Mouse (Mus musculus) stomach, postnatal 0 days (tissue): Measurements from ENCODE around the gene Tprn.

Experiments used
- CTCF ChIP-seq: IDR thresholded peaks from 2 replicates; pipeline ENCODE4 v1.5.1; 2016; ENCODE audit warnings: antibody characterized with exemption, low read depth, mild to moderate bottlenecking, moderate library complexity
- EP300 ChIP-seq: optimal IDR thresholded peaks from 2 replicates; pipeline ENCODE3; 2016; ENCODE audit warnings: antibody characterized with exemption

DNA sequence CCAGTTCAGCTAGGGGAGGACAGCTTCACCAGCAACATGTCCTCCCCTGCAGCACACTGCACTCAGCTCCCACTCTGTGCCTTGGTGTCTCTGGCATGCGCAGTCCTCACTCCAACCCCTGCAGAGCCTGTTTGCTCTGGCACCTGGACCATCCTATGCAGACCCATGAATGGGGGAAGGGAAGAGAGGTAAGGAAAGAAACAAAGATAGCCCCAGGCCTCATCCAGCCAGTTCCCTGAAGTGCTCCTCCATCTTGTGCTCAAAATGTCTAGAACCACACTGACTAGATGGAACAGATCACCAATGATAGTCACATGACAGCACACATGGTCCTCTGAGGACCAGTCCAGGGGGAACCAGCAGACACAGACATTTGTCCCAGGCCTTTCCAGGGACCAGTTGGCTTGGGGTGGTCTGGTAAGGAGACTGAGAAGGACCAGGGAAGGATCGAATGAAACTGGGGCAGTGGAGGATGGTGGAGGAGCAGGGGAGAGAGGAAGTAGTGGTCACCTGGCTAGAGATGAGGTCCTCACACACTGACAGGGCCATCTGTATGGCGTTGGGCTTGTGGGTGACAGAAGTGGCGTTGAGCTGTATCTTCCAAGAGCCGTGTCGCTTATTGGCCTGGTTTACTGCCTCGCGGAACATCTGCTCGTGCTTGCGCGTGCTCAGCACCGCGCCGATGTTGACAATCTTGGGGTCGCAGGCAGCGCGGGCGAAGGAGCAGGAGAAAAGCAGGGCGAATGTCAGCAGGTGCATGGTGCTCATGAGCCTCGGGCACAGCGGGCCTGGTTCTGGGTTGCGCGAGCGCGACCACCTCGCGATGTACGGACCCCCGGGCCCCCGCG, 55.9 kb downstream of the Tprn start:
- TF ChIP-seq CTCF = no peak
- no peak for TF ChIP-seq EP300
